Mouse (Mus musculus) C2C12 (cell line): ENCODE data around the gene Sec31b.

Experiments
- CEBPB ChIP-seq: IDR thresholded peaks from one replicate; pipeline ENCODE4 v1.6.1; 2011; ENCODE audit warnings: low read depth, mild to moderate bottlenecking, control low read depth, moderate library complexity
- CTCF ChIP-seq: IDR thresholded peaks from one replicate; pipeline ENCODE4 v1.5.1; 2011; ENCODE audit not compliant: control insufficient read depth, insufficient read depth, insufficient read length
- MAX ChIP-seq: IDR thresholded peaks from one replicate; pipeline ENCODE4 v1.6.1; 2011; ENCODE audit warnings: mild to moderate bottlenecking, control low read depth
- MYOD1 ChIP-seq: IDR thresholded peaks from one replicate; pipeline ENCODE4 v1.6.1; 2011; ENCODE audit warnings: low read depth; ENCODE audit not compliant: control insufficient read depth, insufficient read length
- MYOG ChIP-seq: IDR thresholded peaks from one replicate; pipeline ENCODE4 v1.6.1; 2011; ENCODE audit not compliant: control insufficient read depth, insufficient read length; ENCODE audit errors: extremely low read depth
- USF1 ChIP-seq: IDR thresholded peaks from one replicate; pipeline ENCODE4 v1.6.1; 2011; ENCODE audit warnings: low read depth, mild to moderate bottlenecking, control low read depth, moderate library complexity

DNA sequence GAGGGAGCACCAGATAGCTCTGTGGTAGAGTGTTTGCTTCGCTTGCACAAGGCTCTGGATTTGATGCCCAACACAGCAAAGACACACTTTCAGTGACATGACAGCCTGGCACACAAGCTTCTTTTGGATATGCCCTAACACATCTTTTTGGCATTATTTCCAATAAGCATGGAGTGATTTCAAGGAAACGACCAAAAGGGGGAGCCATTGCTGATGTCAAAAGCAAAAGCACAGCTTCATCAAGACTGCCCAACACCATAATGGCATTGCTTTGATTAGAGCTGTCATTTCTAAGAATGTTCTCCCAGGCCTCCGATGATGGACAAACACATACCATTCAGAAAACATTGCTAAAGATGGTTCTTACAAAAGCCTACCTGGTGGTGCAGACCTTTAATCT lies 69.1 kb downstream of the Sec31b start:
- TF ChIP-seq USF1 = no peak
- TF ChIP-seq CTCF = no peak
- no peak for TF ChIP-seq MYOD1
- TF ChIP-seq MAX = no peak
- TF ChIP-seq CEBPB = no peak
- TF ChIP-seq MYOG = no peak
